Mouse (Mus musculus): ENCODE measurements around the gene Ankrd50. TPM values are rescaled to one million over a fixed set of nuclear protein-coding genes. Genes with fewer than 3 reads are reported as not detected.

The Ankrd50 gene
- total RNA-seq (2021) = 10 to 100 TPM; 60.4 to 71.1 TPM

GRCm38 (mm10) chr3:38484191-38485106 lies at the start of gene Ankrd50:
TSS of gene Ankrd50 (minus strand) at chr3:38484844.
- intact Hi-C loops (cut with DNase I) = loop anchor here (5.0 kb wide), 2 partner anchors 122 to 202 kb away; no protein-coding TSS in a partner anchor
- peak; percentile 99 for DNase-seq

GRCm38 (mm10) chr3:38534245-38534644 lies 49.6 kb upstream of the Ankrd50 start:
- intact Hi-C loops (cut with DNase I) = no loop called here

DNA sequence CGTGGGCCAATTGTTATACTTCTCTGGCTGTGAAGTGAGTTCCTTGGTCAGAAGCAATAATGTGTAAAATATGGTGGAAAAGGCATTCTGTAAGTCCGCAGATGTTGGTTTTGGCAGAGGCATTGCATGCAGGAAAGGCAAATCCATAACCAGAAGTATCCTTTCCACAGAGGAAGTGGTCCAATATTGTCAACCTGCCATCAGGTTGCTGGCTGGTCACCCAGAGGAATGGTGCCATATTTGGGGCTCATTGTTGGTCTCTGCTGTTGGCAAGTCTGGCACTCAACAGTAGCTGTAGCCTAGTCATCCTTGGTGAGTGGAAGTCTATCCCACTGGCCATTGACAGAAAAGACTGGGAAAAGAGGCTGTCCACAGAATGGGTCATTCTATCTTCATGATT lies 35.8 kb upstream of the Ankrd50 start:
- intact Hi-C loops (cut with DNase I) = no loop called here
- DNase-seq = no peak

More at GRCm38 (mm10) chr3:38534245-38534644, 49.6 kb upstream of the Ankrd50 start:
- no peak for DNase-seq

DNA sequence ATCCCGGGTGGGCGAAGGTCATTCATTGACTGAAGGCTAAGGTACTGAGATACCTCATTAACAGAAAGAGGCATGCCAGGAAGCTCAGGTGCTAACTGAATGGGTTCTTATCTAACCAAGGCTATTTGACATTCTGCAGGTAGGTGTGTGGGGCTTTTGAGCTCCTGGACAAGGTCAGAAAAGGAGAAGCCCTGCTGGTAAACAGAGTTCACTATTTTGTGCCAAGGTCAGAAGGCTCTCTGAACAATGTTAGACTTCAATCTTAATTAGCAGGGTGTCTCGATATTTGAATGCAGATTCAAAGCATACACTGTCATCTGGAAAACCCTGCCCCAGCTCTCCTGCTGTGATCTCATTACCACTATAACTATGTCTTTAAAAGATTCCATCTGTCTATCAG lies 35.3 kb upstream of the Ankrd50 start:
- no peak for DNase-seq
- intact Hi-C loops (cut with DNase I) = no loop called here

- no peak for DNase-seq
- intact Hi-C loops (cut with DNase I) = no loop called here
Measured at GRCm38 (mm10) chr3:38503606-38504005, 19.0 kb upstream of the Ankrd50 start.

DNA sequence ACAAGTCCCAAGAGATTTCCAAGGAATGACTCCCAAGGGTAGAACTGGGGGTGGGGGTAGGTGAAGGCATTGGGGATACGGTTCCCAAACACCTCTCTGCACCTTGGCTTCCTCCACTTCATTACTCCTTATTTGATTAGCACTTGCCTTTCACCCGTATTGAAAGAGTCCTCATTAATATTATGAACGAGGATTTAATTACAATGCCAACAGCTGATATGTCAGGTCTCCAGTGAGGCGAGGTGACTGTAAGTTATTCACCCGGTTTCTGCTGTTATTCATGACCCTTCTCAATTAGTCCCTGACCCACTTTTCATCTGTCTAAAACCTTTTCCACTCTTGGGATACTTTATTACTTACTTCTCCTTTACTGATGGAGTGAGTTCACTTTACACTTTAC lies 17.5 kb upstream of the Ankrd50 start:
- no peak for DNase-seq
- intact Hi-C loops (cut with DNase I) = no loop called here

GRCm38 (mm10) chr3:38501739-38502138 lies 17.1 kb upstream of the Ankrd50 start:
- no peak for DNase-seq
- intact Hi-C loops (cut with DNase I) = no loop called here

- intact Hi-C loops (cut with DNase I) = no loop called here
- no peak for DNase-seq
Measured at GRCm38 (mm10) chr3:38501316-38501715, 16.7 kb upstream of the Ankrd50 start.

- intact Hi-C loops (cut with DNase I) = no loop called here
Measured at GRCm38 (mm10) chr3:38498561-38498960, 13.9 kb upstream of the Ankrd50 start.

DNA sequence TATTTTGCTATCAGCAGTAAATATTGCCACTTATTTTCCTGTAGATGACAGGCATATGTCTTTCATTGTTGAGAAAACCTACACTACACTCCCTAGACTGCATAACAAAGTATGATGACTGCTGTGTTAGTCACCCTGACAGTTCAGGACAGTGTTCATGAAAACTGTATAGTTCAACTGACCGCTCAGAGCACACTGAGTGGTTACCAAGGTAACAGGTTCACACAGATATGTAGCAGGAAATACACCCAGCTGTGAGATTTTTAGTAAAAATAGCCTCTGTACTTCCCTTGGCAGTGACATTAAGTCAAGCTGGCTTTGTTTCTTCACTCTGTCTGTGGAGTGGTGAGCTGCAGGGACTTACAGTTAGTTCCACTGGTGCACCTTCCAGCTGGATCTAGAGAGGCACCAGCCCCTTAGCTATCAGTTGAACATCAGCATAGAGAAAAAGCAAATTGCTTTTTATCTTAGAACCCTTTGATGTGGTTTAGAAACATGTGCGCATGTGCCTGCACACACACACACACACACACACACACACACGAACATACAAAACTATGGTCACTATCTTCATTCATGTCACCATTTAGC lies 12.2 kb upstream of the Ankrd50 start:
- no peak for DNase-seq
- intact Hi-C loops (cut with DNase I) = no loop called here

More at GRCm38 (mm10) chr3:38498561-38498960, 13.9 kb upstream of the Ankrd50 start:
- no peak for DNase-seq

- intact Hi-C loops (cut with DNase I) = no loop called here
- DNase-seq = no peak
Measured at GRCm38 (mm10) chr3:38491702-38492101, 7.1 kb upstream of the Ankrd50 start.

DNA sequence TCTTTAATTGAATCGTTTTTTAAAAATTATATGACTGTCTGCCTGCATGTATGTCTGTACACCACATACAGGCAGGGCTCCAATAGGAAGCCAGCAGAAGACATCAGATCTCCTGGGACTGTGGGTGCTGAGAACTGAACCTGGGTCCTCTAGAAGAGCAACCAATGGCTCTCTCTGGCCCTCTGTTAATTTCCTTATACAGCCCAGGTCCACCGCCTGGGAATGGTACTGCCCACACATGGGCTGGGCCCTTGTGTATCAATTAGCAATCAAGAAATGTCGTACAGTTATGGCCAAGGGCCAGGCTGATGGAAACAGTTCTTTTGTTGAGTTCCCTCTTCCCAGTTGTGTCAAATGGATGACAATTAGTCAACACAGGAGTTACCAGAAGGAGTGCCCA lies 6.6 kb upstream of the Ankrd50 start:
- intact Hi-C loops (cut with DNase I) = no loop called here
- DNase-seq = no peak

GRCm38 (mm10) chr3:38490720-38491119 lies 6.1 kb upstream of the Ankrd50 start:
- intact Hi-C loops (cut with DNase I) = no loop called here
- no peak for DNase-seq

DNA sequence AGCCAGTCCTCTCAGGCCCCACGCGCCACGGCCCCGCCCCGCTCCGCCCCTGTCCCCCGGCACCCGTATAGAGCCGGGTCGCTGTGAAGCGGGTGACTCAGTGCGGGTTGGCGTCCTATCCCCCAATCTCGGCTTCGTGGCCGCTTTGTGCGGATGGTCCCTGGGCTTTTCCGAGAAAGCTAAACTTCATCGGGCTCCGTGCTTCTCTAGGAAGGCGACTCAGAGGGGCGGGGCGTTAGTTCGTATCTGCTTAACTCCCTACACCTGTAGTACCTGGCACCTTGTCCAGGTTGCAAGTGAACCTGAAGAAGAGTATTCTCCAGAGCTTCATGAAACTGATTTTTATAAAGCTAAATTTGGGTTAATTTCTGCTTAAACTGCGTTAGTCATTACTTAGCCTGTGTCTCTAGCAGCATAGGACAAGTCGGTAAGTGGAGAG lies 482 bp upstream of the Ankrd50 start:
- intact Hi-C loops (cut with DNase I) = no loop called here
- no peak for DNase-seq

DNA sequence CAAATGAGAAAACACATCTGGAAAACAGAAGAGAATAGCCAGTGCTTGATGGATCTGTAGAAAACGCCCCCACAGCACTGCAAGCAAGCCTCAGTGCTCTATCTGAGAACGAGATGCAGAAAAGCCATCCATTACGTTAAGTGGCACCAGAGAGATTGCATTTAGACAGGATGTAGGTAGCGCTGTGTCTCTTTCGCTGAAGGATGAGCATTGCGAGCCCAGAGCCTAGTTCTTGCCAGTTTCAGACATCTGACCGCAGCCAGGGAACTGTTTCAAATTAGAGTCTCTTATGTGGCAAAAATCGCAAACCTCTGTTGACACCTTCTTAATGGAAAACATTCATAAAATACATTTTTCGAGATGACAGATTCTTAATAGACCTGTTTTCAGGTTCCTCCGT lies 1.1 kb downstream of the Ankrd50 start:
- DNase-seq = peak; percentile 27 to 34
- intact Hi-C loops (cut with DNase I) = loop anchor here (2.0 to 5.0 kb wide), 5 partner anchors 121 to 367 kb away; no protein-coding TSS in a partner anchor

- intact Hi-C loops (cut with DNase I) = loop anchor here (2.0 to 5.0 kb wide), 5 partner anchors 120 to 368 kb away; no protein-coding TSS in a partner anchor
- DNase-seq = peak; percentile 30 to 42
Measured at GRCm38 (mm10) chr3:38482749-38483148, 1.9 kb downstream of the Ankrd50 start.

- DNase-seq = no peak
- intact Hi-C loops (cut with DNase I) = loop anchor here (5.0 kb wide), 2 partner anchors 119 to 199 kb away; no protein-coding TSS in a partner anchor
Measured at GRCm38 (mm10) chr3:38481106-38481505, 3.5 kb downstream of the Ankrd50 start.

- intact Hi-C loops (cut with DNase I) = no loop called here
- no peak for DNase-seq
Measured at GRCm38 (mm10) chr3:38477936-38478335, 6.7 kb downstream of the Ankrd50 start.

GRCm38 (mm10) chr3:38475587-38475986 lies 9.1 kb downstream of the Ankrd50 start:
- DNase-seq = no peak
- intact Hi-C loops (cut with DNase I) = no loop called here

DNA sequence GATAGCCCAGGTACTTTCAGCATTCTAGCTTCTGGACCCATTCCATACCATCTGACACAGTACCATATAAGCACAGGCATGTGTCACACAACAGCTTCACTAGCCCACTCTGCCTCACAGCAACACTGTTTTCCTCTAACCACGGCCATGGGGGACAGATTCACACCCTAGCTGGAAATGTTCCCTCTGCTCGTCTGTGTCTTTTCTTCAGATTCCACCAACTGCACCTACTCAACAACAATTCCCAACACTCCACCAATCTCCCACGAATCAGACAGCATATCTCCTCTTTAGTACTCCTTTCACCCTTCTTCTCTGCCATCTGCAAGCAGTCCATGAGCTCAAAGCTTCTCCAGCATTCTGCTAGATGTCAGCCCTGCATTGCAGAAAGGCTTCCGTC lies 11.5 kb downstream of the Ankrd50 start:
- intact Hi-C loops (cut with DNase I) = no loop called here
- no peak for DNase-seq

GRCm38 (mm10) chr3:38471516-38471915 lies 13.1 kb downstream of the Ankrd50 start:
- no peak for DNase-seq
- intact Hi-C loops (cut with DNase I) = no loop called here

DNA sequence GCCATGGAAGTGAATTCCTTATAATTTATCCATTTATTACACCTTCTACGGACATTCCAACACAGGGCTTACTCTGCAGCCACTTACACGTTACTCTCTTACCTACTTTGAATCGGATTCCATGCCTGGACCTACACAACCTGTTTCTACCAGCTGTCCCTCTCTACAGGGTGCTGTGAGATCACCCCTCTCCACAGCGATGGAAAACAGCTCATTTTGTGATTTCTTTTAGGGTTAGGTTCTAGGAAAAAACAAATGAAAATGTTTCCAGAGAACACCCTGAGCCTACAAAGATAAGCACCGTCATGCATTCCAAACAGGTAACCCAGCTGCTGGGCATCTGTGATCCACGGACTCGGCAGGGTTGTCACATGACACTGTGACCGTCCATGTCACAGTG lies 16.5 kb downstream of the Ankrd50 start:
- intact Hi-C loops (cut with DNase I) = no loop called here
- DNase-seq = no peak
